Mouse (Mus musculus) stomach, postnatal 0 days (tissue): ENCODE results near the gene Myl7. TPM values are rescaled to one million over a fixed set of nuclear protein-coding genes. Genes with fewer than 3 reads are reported as not detected.
"Not testable (repeated sequence)": the region's sequence is repeated elsewhere in the genome, so short reads cannot be mapped to it uniquely, and the experiment has no call there.

Experiments
- ATAC-seq: fragments of 200-750 bp; cut with Nextera tagmentation; 2 replicates; pipeline ENCODE4 v1.8.0; 2017; ENCODE audit not compliant: low FRiP score, low TSS enrichment
- DNase-seq: peaks from one replicate; pipeline ENCODE4 v3.0.0-alpha.2; 2016; ENCODE audit warnings: low spot score
- H3K27ac ChIP-seq: fragments of 300-500 bp; sonication (generic); replicated peaks from 2 replicates; pipeline ENCODE4 v1.5.1; 2014; ENCODE audit warnings: mild to moderate bottlenecking, control low read depth
- H3K27me3 ChIP-seq: fragments of 300-500 bp; sonication (generic); 2 replicates; pipeline ENCODE4 v1.6.1; 2014; ENCODE audit warnings: low read length; ENCODE audit not compliant: control insufficient read depth, insufficient read depth
- H3K36me3 ChIP-seq: fragments of 300-500 bp; sonication (generic); 2 replicates; pipeline ENCODE4 v1.6.1; 2014; ENCODE audit warnings: low read length, mixed read lengths; ENCODE audit not compliant: control insufficient read depth, insufficient read depth
- H3K4me1 ChIP-seq: fragments of 300-500 bp; sonication (generic); replicated peaks from 2 replicates; pipeline ENCODE4 v1.6.1; 2014; ENCODE audit warnings: antibody characterized with exemption; ENCODE audit not compliant: control insufficient read depth, insufficient read depth
- H3K4me2 ChIP-seq: fragments of 300-500 bp; sonication (generic); replicated peaks from 2 replicates; pipeline ENCODE4 v1.6.1; 2014; ENCODE audit warnings: low read depth, mild to moderate bottlenecking, control low read depth, moderate library complexity
- H3K4me3 ChIP-seq: fragments of 300-500 bp; sonication (generic); 2 replicates; pipeline ENCODE4 v1.5.1; 2014; ENCODE audit warnings: low read depth, low read length, control low read depth
- H3K9ac ChIP-seq: fragments of 300-500 bp; sonication (generic); 2 replicates; pipeline ENCODE4 v1.6.1; 2014; ENCODE audit warnings: mild to moderate bottlenecking, low read length, control low read depth, mixed read lengths
- H3K9me3 ChIP-seq: fragments of 300-500 bp; sonication (generic); 2 replicates; pipeline ENCODE4 v1.6.1; 2016; ENCODE audit warnings: low read length; ENCODE audit not compliant: control insufficient read depth
- CTCF ChIP-seq: IDR thresholded peaks from 2 replicates; pipeline ENCODE4 v1.5.1; 2016; ENCODE audit warnings: antibody characterized with exemption, low read depth, mild to moderate bottlenecking, moderate library complexity
- EP300 ChIP-seq: optimal IDR thresholded peaks from 2 replicates; pipeline ENCODE3; 2016; ENCODE audit warnings: antibody characterized with exemption
- WGBS: fragments of 180-500 bp; shearing (Covaris S2); extraction: QIAGEN DNeasy Blood & Tissue Kit; methylation state at CpG from one replicate; pipeline ENCODE4 v1.1.7; 2014; 5-methylcytosine and 5-hydroxymethylcytosine counted together
- polyA plus RNA-seq: library from polyadenylated mRNA; unstranded; fragments of >200 nt; fragmentation: Nextera tagmentation; extraction: Ambion mirVana; gene quantifications from 2 replicates; pipeline ENCODE4 v1.2.1, GENCODE M21; 2015

The Myl7 gene
- polyA plus RNA-seq, result 147 and 150 TPM in 2 replicates

DNA sequence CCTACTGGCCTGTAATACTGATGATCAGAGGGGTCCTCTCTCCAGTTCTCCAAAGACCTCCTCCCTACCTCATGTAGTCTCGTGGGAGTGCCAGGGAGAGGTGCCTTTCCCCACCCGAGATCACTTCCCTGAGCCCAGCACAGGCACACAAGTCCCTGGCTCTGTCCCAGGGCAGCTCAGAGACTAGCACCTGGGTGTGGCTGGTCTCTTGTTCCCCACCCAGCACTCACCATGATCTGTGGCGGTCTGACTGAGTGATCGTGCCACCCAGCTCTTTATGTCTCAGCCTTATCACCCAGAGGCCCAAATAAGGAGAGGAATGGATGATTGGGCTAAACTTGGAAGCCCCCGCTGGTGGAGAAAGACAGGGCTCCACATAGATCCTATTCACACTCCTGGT lies at the start of gene Myl7:
Myl7 (minus strand) TSS at position 252 of the 400 bp plus-strand sequence.
- DNase-seq (peak; percentile 63), ATAC-seq (peak; percentile 43; the same call in 1 of the 2 replicates)
- no peaks in the 10 kb centered on the region for H3K36me3 ChIP-seq
- H3K4me1 ChIP-seq, result peaks cover 8% of the 10 kb centered on the region; the same call in 1 of the 2 replicates
- peak within 1 kb of the TSS; percentile 73 for H3K27ac ChIP-seq
- peak within 1 kb of the TSS; percentile 48 for H3K9ac ChIP-seq
- peak within 1 kb of the TSS; percentile 42 for H3K4me2 ChIP-seq
- TF ChIP-seq EP300, result no peak
- TF ChIP-seq CTCF, result no peak
- H3K4me3 ChIP-seq, result peak within 1 kb of the TSS; percentile 6; the same call in 1 of the 2 replicates
- no peaks in the 10 kb centered on the region for H3K9me3 ChIP-seq
- WGBS, result 51% methylated on average over 5 of the region's 5 CpGs
- no peaks in the 10 kb centered on the region for H3K27me3 ChIP-seq

- Histone ChIP-seq H3K4me3 (no peak overlapping the region), H3K27me3 (no peaks in the 10 kb centered on the region), H3K9me3 (no peaks in the 10 kb centered on the region), H3K4me1 (no peaks in the 10 kb centered on the region), H3K4me2 (no peak overlapping the region), H3K36me3 (no peaks in the 10 kb centered on the region), H3K27ac (peak overlapping the region; percentile 30; the same call in 1 of the 2 replicates), H3K9ac (no peak overlapping the region)
- 25% methylated on average over 4 of the region's 4 CpGs for WGBS
- no peak for TF ChIP-seq CTCF
- no peak for TF ChIP-seq EP300
- no peak for DNase-seq
- no peak for ATAC-seq
Observed at GRCm38 (mm10) chr11:5947796-5948195, 49.2 kb upstream of the Myl7 start.

DNA sequence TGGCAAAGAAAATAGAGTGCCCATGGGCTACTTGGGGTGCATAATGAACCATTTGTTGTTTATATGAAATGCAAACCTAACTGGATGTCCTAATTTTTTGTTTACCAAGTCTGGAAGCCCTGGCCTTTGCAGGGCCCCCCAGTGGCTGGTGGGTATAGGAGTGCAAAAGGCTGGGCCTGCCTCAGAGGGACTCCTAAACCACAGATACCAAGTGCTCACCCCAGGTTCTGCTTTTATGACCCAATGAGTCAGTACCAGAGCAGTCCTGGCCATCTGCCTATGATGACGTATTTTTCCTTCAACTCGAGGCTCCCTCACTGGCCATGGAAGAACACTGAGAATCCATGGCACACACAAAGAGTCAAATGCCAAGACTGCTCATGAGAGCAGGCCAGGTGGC lies 46.5 kb upstream of the Myl7 start:
- Histone ChIP-seq H3K4me1 (no peaks in the 10 kb centered on the region), H3K27me3 (no peaks in the 10 kb centered on the region)
- no peak; the same call in 1 of the 2 replicates for TF ChIP-seq CTCF
- no peak for TF ChIP-seq EP300

DNA sequence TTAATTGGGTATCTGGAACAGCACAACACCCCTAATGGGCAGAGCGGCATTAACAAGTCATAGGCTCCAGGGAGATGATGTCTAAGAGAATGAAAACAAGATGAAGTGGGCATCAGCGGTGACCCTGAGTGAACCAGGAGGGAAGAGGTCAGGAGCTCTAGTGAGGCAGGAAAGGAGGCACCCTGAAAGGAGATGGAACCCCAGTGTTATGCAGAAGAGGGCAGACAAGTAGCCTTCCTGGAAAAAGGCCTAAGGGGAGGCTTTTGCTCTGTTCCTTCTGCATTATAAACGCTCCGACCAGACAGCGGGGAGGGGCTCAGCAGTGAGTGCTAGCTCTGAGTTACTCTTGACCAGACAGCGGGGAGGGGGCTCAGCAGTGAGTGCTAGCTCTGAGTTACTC lies 44.4 kb upstream of the Myl7 start:
- WGBS, result 80% methylated on average over 6 of the region's 6 CpGs
- H3K4me2 ChIP-seq, result no peak overlapping the region
- H3K27me3 ChIP-seq, result no peaks in the 10 kb centered on the region
- ATAC-seq (no peak), DNase-seq (no peak)
- no peaks in the 10 kb centered on the region for H3K9me3 ChIP-seq
- no peaks in the 10 kb centered on the region for H3K36me3 ChIP-seq
- no peak overlapping the region for H3K27ac ChIP-seq
- no peak overlapping the region for H3K4me3 ChIP-seq
- no peaks in the 10 kb centered on the region for H3K4me1 ChIP-seq
- no peak for TF ChIP-seq CTCF
- TF ChIP-seq EP300, result no peak
- H3K9ac ChIP-seq, result no peak overlapping the region

More for the DNA sequence above, 46.5 kb upstream of the Myl7 start:
- Histone ChIP-seq H3K27ac (no peak overlapping the region), H3K9ac (no peak overlapping the region), H3K36me3 (no peaks in the 10 kb centered on the region), H3K9me3 (no peaks in the 10 kb centered on the region), H3K4me2 (no peak overlapping the region), H3K4me3 (no peak overlapping the region)
- DNase-seq, result no peak
- no peak for ATAC-seq
- 60% methylated on average over 2 of the region's 2 CpGs for WGBS

- DNase-seq, ATAC-seq, H3K9me3 ChIP-seq, H3K27ac ChIP-seq, H3K4me2 ChIP-seq, H3K36me3 ChIP-seq, H3K9ac ChIP-seq, H3K4me1 ChIP-seq, H3K27me3 ChIP-seq, H3K4me3 ChIP-seq: not testable (repeated sequence)
- 94% methylated on average over 11 of the region's 11 CpGs for WGBS
Observed at GRCm38 (mm10) chr11:5934531-5934930, 35.9 kb upstream of the Myl7 start.

GRCm38 (mm10) chr11:5931947-5932346 lies 33.4 kb upstream of the Myl7 start:
- H3K36me3 ChIP-seq, H3K9ac ChIP-seq, H3K9me3 ChIP-seq, H3K4me1 ChIP-seq, ATAC-seq, DNase-seq, H3K4me3 ChIP-seq, H3K27me3 ChIP-seq, H3K4me2 ChIP-seq, H3K27ac ChIP-seq: not testable (repeated sequence)
- TF ChIP-seq CTCF, result peak; percentile 59
- WGBS, result 89% methylated on average over 6 of the region's 6 CpGs
